Mouse (Mus musculus): Measurements from ENCODE around the gene Rgs7. TPM values are rescaled to one million over a fixed set of nuclear protein-coding genes. Genes with fewer than 3 reads are reported as not detected.

Gene Rgs7
- polyA plus RNA-seq, 1 experiment = 52.0 TPM

GRCm38 (mm10) chr1:175385581-175386235 is 106.6 kb downstream of the Rgs7 start:
- Histone ChIP-seq H3K4me3 (replicated peaks; ENCODE audit: insufficient read depth, low read depth, low read length) (no peak overlapping the region), H3K27ac (ENCODE audit: insufficient read depth, low read length) (no peak overlapping the region), H3K27me3 (ENCODE audit: control insufficient read depth, insufficient read depth, low read length) (no peaks in the 10 kb centered on the region), H3K4me1 (ENCODE audit: control insufficient read depth, insufficient read depth, low read length) (peaks cover 5% of the 10 kb centered on the region; the same call in 1 of the 2 replicates)
- peak; percentile 56 to 82 for DNase-seq
- 2% methylated on average over 3 of the region's 3 CpGs for WGBS
- no peak for TF ChIP-seq CTCF (IDR thresholded peaks at IDR 0.05; ENCODE audit: borderline replicate concordance, insufficient read depth, low read depth, low read length)
- TF ChIP-seq POLR2A (IDR thresholded peaks at IDR 0.05; ENCODE audit: borderline replicate concordance, insufficient read depth, low read length) = no peak

- peak; percentile 46 to 71 for DNase-seq
- no peaks in the 10 kb centered on the region for H3K27me3 ChIP-seq (ENCODE audit: control insufficient read depth, insufficient read depth, low read length)
- H3K27ac ChIP-seq (ENCODE audit: insufficient read depth, low read length) = no peak overlapping the region
- H3K4me3 ChIP-seq (replicated peaks; ENCODE audit: insufficient read depth, low read depth, low read length) = no peak overlapping the region
- no peak for TF ChIP-seq CTCF (IDR thresholded peaks at IDR 0.05; ENCODE audit: borderline replicate concordance, insufficient read depth, low read depth, low read length)
- TF ChIP-seq POLR2A (IDR thresholded peaks at IDR 0.05; ENCODE audit: borderline replicate concordance, insufficient read depth, low read length) = no peak
- peaks cover 4% of the 10 kb centered on the region; the same call in 1 of the 2 replicates for H3K4me1 ChIP-seq (ENCODE audit: control insufficient read depth, insufficient read depth, low read length)
Measured at GRCm38 (mm10) chr1:175372571-175372970, 119.7 kb downstream of the Rgs7 start.

- 97% methylated on average over 2 of the region's 2 CpGs for WGBS
- no peak overlapping the region for H3K27ac ChIP-seq (ENCODE audit: insufficient read depth, low read length)
- no peaks in the 10 kb centered on the region for H3K27me3 ChIP-seq (ENCODE audit: control insufficient read depth, insufficient read depth, low read length)
- no peak overlapping the region for H3K4me3 ChIP-seq (replicated peaks; ENCODE audit: insufficient read depth, low read depth, low read length)
- H3K4me1 ChIP-seq (ENCODE audit: control insufficient read depth, insufficient read depth, low read length) = peaks cover 8% of the 10 kb centered on the region; the same call in 1 of the 2 replicates
- no peak for DNase-seq
- TF ChIP-seq CTCF (IDR thresholded peaks at IDR 0.05; ENCODE audit: borderline replicate concordance, insufficient read depth, low read depth, low read length) = no peak
- TF ChIP-seq POLR2A (IDR thresholded peaks at IDR 0.05; ENCODE audit: borderline replicate concordance, insufficient read depth, low read length) = no peak
Measured at GRCm38 (mm10) chr1:175368062-175368461, 124.2 kb downstream of the Rgs7 start.

- no peak for TF ChIP-seq POLR2A (IDR thresholded peaks at IDR 0.05; ENCODE audit: borderline replicate concordance, insufficient read depth, low read length)
- no peak for TF ChIP-seq CTCF (IDR thresholded peaks at IDR 0.05; ENCODE audit: borderline replicate concordance, insufficient read depth, low read depth, low read length)
- no peaks in the 10 kb centered on the region for H3K27me3 ChIP-seq (ENCODE audit: control insufficient read depth, insufficient read depth, low read length)
- 64% methylated on average over 3 of the region's 3 CpGs for WGBS
- no peak overlapping the region for H3K4me3 ChIP-seq (replicated peaks; ENCODE audit: insufficient read depth, low read depth, low read length)
- no peak overlapping the region for H3K27ac ChIP-seq (ENCODE audit: insufficient read depth, low read length)
- peaks cover 7% of the 10 kb centered on the region; the same call in 1 of the 2 replicates for H3K4me1 ChIP-seq (ENCODE audit: control insufficient read depth, insufficient read depth, low read length)
- peak in 1 of 2 experiments; percentile 29 for DNase-seq
Measured at GRCm38 (mm10) chr1:175363606-175364005, 128.7 kb downstream of the Rgs7 start.

GRCm38 (mm10) chr1:175359411-175360366 is 132.6 kb downstream of the Rgs7 start:
- Histone ChIP-seq H3K27ac (ENCODE audit: insufficient read depth, low read length) (0 out of 2 replicates have a peak overlapping the region, but pooled peaks have one; percentile 14), H3K27me3 (ENCODE audit: control insufficient read depth, insufficient read depth, low read length) (no peaks in the 10 kb centered on the region), H3K4me3 (replicated peaks; ENCODE audit: insufficient read depth, low read depth, low read length) (no peak overlapping the region), H3K4me1 (ENCODE audit: control insufficient read depth, insufficient read depth, low read length) (peaks cover 7% of the 10 kb centered on the region; the same call in 1 of the 2 replicates)
- TF ChIP-seq POLR2A (IDR thresholded peaks at IDR 0.05; ENCODE audit: borderline replicate concordance, insufficient read depth, low read length) (no peak), CTCF (IDR thresholded peaks at IDR 0.05; ENCODE audit: borderline replicate concordance, insufficient read depth, low read depth, low read length) (no peak)
- peak; percentile 58 to 77 for DNase-seq
- 9% methylated on average over 7 of the region's 7 CpGs for WGBS

- DNase-seq = no peak
- 0 out of 2 replicates have a peak, but pooled peaks cover 2% of the 10 kb centered on the region for H3K4me1 ChIP-seq (ENCODE audit: control insufficient read depth, insufficient read depth, low read length)
- no peaks in the 10 kb centered on the region for H3K27me3 ChIP-seq (ENCODE audit: control insufficient read depth, insufficient read depth, low read length)
- no peak overlapping the region for H3K27ac ChIP-seq (ENCODE audit: insufficient read depth, low read length)
- H3K4me3 ChIP-seq (replicated peaks; ENCODE audit: insufficient read depth, low read depth, low read length) = no peak overlapping the region
- TF ChIP-seq POLR2A (IDR thresholded peaks at IDR 0.05; ENCODE audit: borderline replicate concordance, insufficient read depth, low read length) (no peak), CTCF (IDR thresholded peaks at IDR 0.05; ENCODE audit: borderline replicate concordance, insufficient read depth, low read depth, low read length) (no peak)
- 85% methylated on average over 4 of the region's 4 CpGs for WGBS
Measured at GRCm38 (mm10) chr1:175352921-175353320, 139.4 kb downstream of the Rgs7 start.

GRCm38 (mm10) chr1:175346162-175346561 is 146.1 kb downstream of the Rgs7 start:
- DNase-seq = no peak
- no peak overlapping the region for H3K4me3 ChIP-seq (replicated peaks; ENCODE audit: insufficient read depth, low read depth, low read length)
- H3K4me1 ChIP-seq (ENCODE audit: control insufficient read depth, insufficient read depth, low read length) = no peaks in the 10 kb centered on the region
- no peak overlapping the region for H3K27ac ChIP-seq (ENCODE audit: insufficient read depth, low read length)
- TF ChIP-seq CTCF (IDR thresholded peaks at IDR 0.05; ENCODE audit: borderline replicate concordance, insufficient read depth, low read depth, low read length) (no peak; the same call in 1 of the 2 replicates), POLR2A (IDR thresholded peaks at IDR 0.05; ENCODE audit: borderline replicate concordance, insufficient read depth, low read length) (no peak)
- WGBS = 100% methylated on average over 1 of the region's 1 CpGs
- no peaks in the 10 kb centered on the region for H3K27me3 ChIP-seq (ENCODE audit: control insufficient read depth, insufficient read depth, low read length)

Measured in cerebellum, adult 2 months (tissue).